Comparison of ENCODE assay signal across 11 mouse cellular contexts in the genomic region with DNA sequence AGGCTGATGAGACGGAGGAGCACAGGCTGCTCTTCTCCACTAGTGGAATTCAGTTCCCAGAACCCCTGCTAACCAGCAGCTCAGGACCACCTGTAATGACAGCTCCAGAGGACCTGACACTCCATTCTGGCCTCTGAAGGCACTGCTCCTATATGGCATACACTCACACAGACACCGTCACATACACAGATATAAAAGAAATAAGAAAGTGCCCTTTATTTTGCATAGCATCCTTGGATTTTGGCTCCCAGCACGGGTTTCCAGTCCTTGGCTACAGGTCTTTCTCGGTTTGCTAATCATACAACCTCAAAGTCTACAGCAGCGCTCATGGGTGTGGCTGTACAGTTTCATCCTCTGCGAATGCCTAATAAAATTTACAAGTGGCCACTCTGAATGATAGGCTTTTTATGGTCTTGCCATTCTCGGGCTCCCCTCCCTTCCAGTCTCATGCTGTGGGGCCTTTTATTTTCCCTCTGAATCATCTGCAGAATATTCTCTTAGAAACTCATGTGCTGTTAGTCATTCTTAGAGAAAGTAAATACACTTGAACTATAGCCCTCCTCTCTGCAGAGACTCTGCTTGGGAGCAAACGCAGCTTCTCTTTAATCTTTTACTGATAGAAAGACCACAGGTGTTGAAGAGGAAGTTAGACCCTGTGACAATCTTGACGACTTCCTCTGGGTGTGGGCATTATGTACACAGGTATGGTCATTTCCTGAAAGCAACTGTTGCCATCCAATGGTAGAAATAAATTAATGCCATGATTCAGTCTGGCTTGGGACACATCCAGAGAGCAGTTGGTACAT.
DNase-seq lines count a peak whose midpoint lies in the region; ATAC-seq and TF ChIP-seq lines count a peak whose summit lies in the region.
"Had no signal": no experiment of that assay in that cellular context is flagged by ENCODE, and none has a peak within 500 bp of the region (broad histone marks: within the 10 kb centered on the region; RNA-seq: fewer than 3 reads in every experiment).

No protein-coding gene starts in this region.

- ATAC-seq in midbrain, embryonic 11.5 days (ENCODE audit: low FRiP score): no peak
- ATAC-seq in midbrain, embryonic 14.5 days (ENCODE audit: low FRiP score, low TSS enrichment): no peak
- ATAC-seq in inflammation-experienced regulatory T-cells, adult 6 months: peak; percentile 82
- ATAC-seq in stomach, embryonic 15.5 days (ENCODE audit: insufficient read depth, low FRiP score, low read depth): peak; percentile 47; the same call in 1 of the 2 replicates
- no peak for ATAC-seq in megakaryocyte-erythroid progenitor cell, adult 5-6 weeks (replicated peaks; ENCODE audit: low FRiP score, low TSS enrichment, poor library complexity, severe bottlenecking)

- peaks cover 4% of the 10 kb centered on the region; the same call in 1 of the 2 replicates for H3K4me1 ChIP-seq in midbrain, embryonic 11.5 days (ENCODE audit: control insufficient read depth, insufficient read depth, low read length)
- H3K4me1 ChIP-seq in midbrain, embryonic 14.5 days (ENCODE audit: control insufficient read depth, insufficient read depth, low read length): no peaks in the 10 kb centered on the region
- peaks cover 0 to 15% of the 10 kb centered on the region in 2 experiments; a peak in 2 of 4 replicates for H3K4me1 ChIP-seq in CH12.LX (ENCODE audit: control insufficient read depth in 1 of 2, insufficient read depth in 2 of 2)
- H3K4me1 ChIP-seq in stomach, embryonic 15.5 days: peaks cover 20% of the 10 kb centered on the region

- TF ChIP-seq POLR2A in CH12.LX (IDR thresholded peaks at IDR 0.05; ENCODE audit: low read depth, low read length): no peak

- H3K4me3 ChIP-seq in midbrain, embryonic 11.5 days (ENCODE audit: low read depth, low read length): no peak overlapping the region
- no peak overlapping the region for H3K4me3 ChIP-seq in midbrain, embryonic 14.5 days (replicated peaks; ENCODE audit: low read depth, low read length)
- no peak overlapping the region for H3K4me3 ChIP-seq in CH12.LX (replicated peaks in 1 of 3; ENCODE audit: low read depth in 2 of 3, low read length in 2 of 3, poor library complexity in 1 of 3)
- H3K4me3 ChIP-seq in stomach, embryonic 15.5 days (replicated peaks): no peak overlapping the region
- H3K4me3 ChIP-seq: limb, embryonic 13.5 days had no signal

- no peak overlapping the region for H3K27ac ChIP-seq in midbrain, embryonic 11.5 days (ENCODE audit: low read depth, low read length)
- no peak overlapping the region for H3K27ac ChIP-seq in midbrain, embryonic 14.5 days (replicated peaks; ENCODE audit: low read depth, low read length)
- H3K27ac ChIP-seq in CH12.LX (ENCODE audit: insufficient read depth, low read depth): no peak overlapping the region
- peak overlapping the region; percentile 60; the same call in 1 of the 2 replicates for H3K27ac ChIP-seq in stomach, embryonic 15.5 days
- H3K27ac ChIP-seq: kidney, postnatal 0 days; limb, embryonic 13.5 days had no signal

- no peaks in the 10 kb centered on the region for H3K9me3 ChIP-seq in midbrain, embryonic 11.5 days (ENCODE audit: control insufficient read depth, low read length)
- H3K9me3 ChIP-seq in midbrain, embryonic 14.5 days (ENCODE audit: control insufficient read depth, low read length): no peaks in the 10 kb centered on the region
- H3K9me3 ChIP-seq in CH12.LX (replicated peaks; ENCODE audit: low read length): peaks cover 2% of the 10 kb centered on the region
- H3K9me3 ChIP-seq in stomach, embryonic 15.5 days: no peaks in the 10 kb centered on the region
- H3K9me3 ChIP-seq: limb, embryonic 13.5 days had no signal

- in situ Hi-C loops in CH12.LX (cut with MboI; ENCODE audit: low pct_ligation_motif_present, low pct_unique_long_range_greater_than_20kb, low sequenced_read_pairs): no loop called here

- TF ChIP-seq RAD21 in CH12.LX (IDR thresholded peaks at IDR 0.05; ENCODE audit: low read depth, low read length): peak; percentile 5

- H3K79me2 ChIP-seq in CH12.LX (replicated peaks; ENCODE audit: control insufficient read depth, extremely low read depth, insufficient read depth, poor library complexity, severe bottlenecking): no peaks in the 10 kb centered on the region

- dilution Hi-C loops in CH12.LX (cut with MboI; ENCODE audit: extremely low pct_ligation_motif_present, extremely low pct_unique_long_range_greater_than_20kb, low sequenced_read_pairs): no loop called here

- no peak overlapping the region for H3K9ac ChIP-seq in midbrain, embryonic 11.5 days (ENCODE audit: low read length)
- no peak overlapping the region for H3K9ac ChIP-seq in midbrain, embryonic 14.5 days (replicated peaks; ENCODE audit: low read length)
- no peak overlapping the region for H3K9ac ChIP-seq in CH12.LX (ENCODE audit: insufficient read depth, low read depth)
- no peak overlapping the region for H3K9ac ChIP-seq in stomach, embryonic 15.5 days
- H3K9ac ChIP-seq: limb, embryonic 13.5 days had no signal

- H3K4me2 ChIP-seq in midbrain, embryonic 11.5 days: no peak overlapping the region
- no peak overlapping the region for H3K4me2 ChIP-seq in midbrain, embryonic 14.5 days (ENCODE audit: low read length)
- H3K4me2 ChIP-seq in CH12.LX (ENCODE audit: insufficient read depth, low read depth, poor library complexity, severe bottlenecking): no peak overlapping the region
- no peak overlapping the region for H3K4me2 ChIP-seq in stomach, embryonic 15.5 days
- H3K4me2 ChIP-seq: limb, embryonic 13.5 days had no signal

- no peaks in the 10 kb centered on the region for H3K36me3 ChIP-seq in midbrain, embryonic 11.5 days (ENCODE audit: control insufficient read depth, insufficient read depth, low read length)
- no peaks in the 10 kb centered on the region for H3K36me3 ChIP-seq in midbrain, embryonic 14.5 days (ENCODE audit: control insufficient read depth, insufficient read depth, low read length)
- H3K36me3 ChIP-seq in CH12.LX (replicated peaks in 1 of 2; ENCODE audit: control insufficient read depth in 1 of 2, insufficient read depth in 1 of 2, low read length in 1 of 2): no peaks in the 10 kb centered on the region
- no peaks in the 10 kb centered on the region for H3K36me3 ChIP-seq in stomach, embryonic 15.5 days
- H3K36me3 ChIP-seq: limb, embryonic 13.5 days had no signal

- no peak for TF ChIP-seq CTCF in CH12.LX (conservative IDR thresholded peaks at IDR 0.05 in 1 of 2, IDR thresholded peaks at IDR 0.05 in 1 of 2; ENCODE audit: low read depth in 2 of 2, low read length in 2 of 2)

- DNase-seq in midbrain, embryonic 11.5 days (ENCODE audit: low spot score, missing footprints): peak; percentile 49
- no peak for DNase-seq in midbrain, embryonic 14.5 days
- DNase-seq in CH12.LX (ENCODE audit: extremely low read depth): no peak
- DNase-seq in kidney, adult 8-10 months: no peak
- DNase-seq: cerebellum, adult 11 months; thymus, postnatal 36 days had no signal

- 84% methylated on average over 9 of the region's 9 CpGs for WGBS in midbrain, embryonic 11.5 days
- 85% methylated on average over 9 of the region's 9 CpGs for whole genome bisulfite sequencing in midbrain, embryonic 14.5 days
- 59% methylated on average over 9 of the region's 9 CpGs for WGBS in stomach, embryonic 15.5 days

- TF ChIP-seq EP300 in CH12.LX (IDR thresholded peaks at IDR 0.05; ENCODE audit: low read length): no peak

- no peaks in the 10 kb centered on the region for H3K27me3 ChIP-seq in midbrain, embryonic 11.5 days (ENCODE audit: control insufficient read depth, insufficient read depth, low read length)
- no peaks in the 10 kb centered on the region for H3K27me3 ChIP-seq in midbrain, embryonic 14.5 days (ENCODE audit: control insufficient read depth, insufficient read depth, low read length)
- no peaks in the 10 kb centered on the region for H3K27me3 ChIP-seq in CH12.LX (replicated peaks)
- H3K27me3 ChIP-seq in stomach, embryonic 15.5 days (replicated peaks): no peaks in the 10 kb centered on the region
- H3K27me3 ChIP-seq: limb, embryonic 13.5 days had no signal

TF ChIP-seq in CH12.LX, 34 proteins besides CTCF, POLR2A, EP300 and RAD21:
- TF ChIP-seq KAT2A (IDR thresholded peaks at IDR 0.05; ENCODE audit: insufficient replicate concordance, low read length) (no peak), MAX (IDR thresholded peaks at IDR 0.05; ENCODE audit: low read length) (no peak), JUN (IDR thresholded peaks at IDR 0.05; ENCODE audit: insufficient read depth, low read depth, low read length) (no peak), ZMIZ1 (IDR thresholded peaks at IDR 0.05; ENCODE audit: low read depth, low read length) (no peak), ETS1 (conservative IDR thresholded peaks at IDR 0.05; ENCODE audit: low read depth, low read length) (no peak), CHD2 (IDR thresholded peaks at IDR 0.05; ENCODE audit: low read length) (no peak), JUND (conservative IDR thresholded peaks at IDR 0.05; ENCODE audit: low read depth, low read length) (no peak), BHLHE40 (IDR thresholded peaks at IDR 0.05; ENCODE audit: low read depth, low read length) (no peak), HCFC1 (IDR thresholded peaks at IDR 0.05; ENCODE audit: low read depth, low read length) (no peak)

Comparison
In these comparisons a context has a peak if more than half of its experiments do, and no peak if none do; other contexts are left out.
1. ATAC-seq: peak in inflammation-experienced regulatory T-cells, adult 6 months (single experiment) and stomach, embryonic 15.5 days (single experiment); none in midbrain, embryonic 11.5 days (single experiment), midbrain, embryonic 14.5 days (single experiment) and megakaryocyte-erythroid progenitor cell, adult 5-6 weeks (single experiment).